ENCODE assay signal across 15 mouse cellular contexts in genomic region chr1:38688216-38688615, GRCm38 (mm10).
"Had no signal": no experiment of that assay in that cellular context is flagged by ENCODE, and none has a peak within 500 bp of the region (broad histone marks: within the 10 kb centered on the region; RNA-seq: fewer than 3 reads in every experiment).

No protein-coding gene starts in this region.

- H3K27ac ChIP-seq: liver, embryonic 15.5 days; macrophage; midbrain, embryonic 15.5 days; neural tube, embryonic 12.5 days had no signal

- H3K9ac ChIP-seq: liver, embryonic 15.5 days; midbrain, embryonic 15.5 days; neural tube, embryonic 12.5 days had no signal

- H3K36me3 ChIP-seq: liver, embryonic 15.5 days; midbrain, embryonic 15.5 days; neural tube, embryonic 12.5 days had no signal

- H3K9me3 ChIP-seq: liver, embryonic 15.5 days; megakaryocyte, embryonic 14.5 days; midbrain, embryonic 15.5 days; neural tube, embryonic 12.5 days had no signal

- H3K4me3 ChIP-seq: liver, embryonic 15.5 days; midbrain, embryonic 15.5 days; neural tube, embryonic 12.5 days had no signal

- H3K4me2 ChIP-seq: liver, embryonic 11.5 days; liver, embryonic 15.5 days; midbrain, embryonic 11.5 days; midbrain, embryonic 15.5 days; neural tube, embryonic 12.5 days had no signal

- H3K4me1 ChIP-seq: liver, embryonic 15.5 days; midbrain, embryonic 15.5 days; neural tube, embryonic 12.5 days had no signal

- ATAC-seq: lung, postnatal 0 days; midbrain, embryonic 15.5 days had no signal

- H3K27me3 ChIP-seq: liver, embryonic 15.5 days; midbrain, embryonic 15.5 days; neural tube, embryonic 12.5 days had no signal

- DNase-seq: kidney, adult 8-10 months; kidney, postnatal 25 days; layer of hippocampus, adult 9-11 months; layer of hippocampus, postnatal 36 days; lung, adult 2 months; thymus, adult 2 months; thymus, postnatal 25 days had no signal
